Mouse (Mus musculus): ENCODE measurements around the gene Rc3h1.

GRCm38 (mm10) chr1:160980021-160980420 is 73.8 kb downstream of the Rc3h1 start:
- no peak for TF ChIP-seq CTCF (IDR thresholded peaks at IDR 0.05; ENCODE audit: borderline replicate concordance, extremely low read depth, insufficient read depth, insufficient read length)
- no peak for TF ChIP-seq POLR2A (IDR thresholded peaks at IDR 0.05; ENCODE audit: borderline replicate concordance, extremely low read depth, insufficient read depth, insufficient read length, poor library complexity, severe bottlenecking)
